Mouse (Mus musculus): ENCODE measurements at regions not wholly inside any gene's neighbourhood (a gene's known extent, or its start where the extent isn't known, plus 50 kb on each side); places are given as distances from the start of the nearest gene placed in this dataset.

GRCm38 (mm10) chrX:146231866-146232590 lies 727.0 kb upstream of the Amot start:
- Histone ChIP-seq H3K9me3 (ENCODE audit: control insufficient read depth, low read length) (no peaks in the 10 kb centered on the region), H3K4me3 (ENCODE audit: insufficient read depth in 1 of 2, low read depth in 2 of 2, low read length in 2 of 2) (no peak overlapping the region), H3K27me3 (ENCODE audit: control insufficient read depth, insufficient read depth, low read length) (no peaks in the 10 kb centered on the region), H3K27ac (no peak overlapping the region; the same call in 1 of the 2 replicates), H3K4me1 (replicated peaks; ENCODE audit: control insufficient read depth in 2 of 2, insufficient read depth in 2 of 2, low read length in 1 of 2) (peaks cover 0 to 3% of the 10 kb centered on the region in 2 experiments; a peak in 1 of 4 replicates), H3K36me3 (replicated peaks; ENCODE audit: control insufficient read depth, insufficient read depth, low read depth) (no peaks in the 10 kb centered on the region), H3K4me2 (ENCODE audit: low read depth) (no peak overlapping the region), H3K9ac (replicated peaks) (no peak overlapping the region)
- TF ChIP-seq EP300 (IDR thresholded peaks at IDR 0.05; ENCODE audit: low read depth) (peak; percentile 86), CTCF (IDR thresholded peaks at IDR 0.05; ENCODE audit: low read depth) (no peak)
- ATAC-seq (ENCODE audit: insufficient read depth) (peak; percentile 98), DNase-seq (ENCODE audit: low read depth in 3 of 3, low spot score in 3 of 3) (peak; percentile 22 to 40 (median 27))

- ATAC-seq (ENCODE audit: insufficient read depth), result peak; percentile 18; the same call in 1 of the 2 replicates
- TF ChIP-seq CTCF (IDR thresholded peaks at IDR 0.05; ENCODE audit: low read depth) (no peak), EP300 (IDR thresholded peaks at IDR 0.05; ENCODE audit: low read depth) (no peak)
- H3K27ac ChIP-seq, result no peak overlapping the region
Observed at GRCm38 (mm10) chrX:146232795-146233194, 727.8 kb upstream of the Amot start.

GRCm38 (mm10) chrX:146255755-146256154 lies 706.6 kb upstream of the Htr2c start:
- no peak overlapping the region for H3K4me2 ChIP-seq (ENCODE audit: low read depth)
- H3K4me3 ChIP-seq (ENCODE audit: insufficient read depth in 1 of 2, low read depth in 2 of 2, low read length in 2 of 2), result no peak overlapping the region
- H3K4me1 ChIP-seq (replicated peaks; ENCODE audit: control insufficient read depth in 2 of 2, insufficient read depth in 2 of 2, low read length in 1 of 2), result no peaks in the 10 kb centered on the region
- TF ChIP-seq CTCF (IDR thresholded peaks at IDR 0.05; ENCODE audit: low read depth) (no peak), EP300 (IDR thresholded peaks at IDR 0.05; ENCODE audit: low read depth) (no peak)
- ATAC-seq (ENCODE audit: insufficient read depth) (no peak), DNase-seq (ENCODE audit: low read depth in 3 of 3, low spot score in 3 of 3) (no peak)
- H3K9me3 ChIP-seq (ENCODE audit: control insufficient read depth, low read length), result no peaks in the 10 kb centered on the region
- H3K27ac ChIP-seq, result no peak overlapping the region
- WGBS (ENCODE audit: insufficient replicate concordance), result 52% methylated on average over 2 of the region's 2 CpGs
- no peak overlapping the region for H3K9ac ChIP-seq (replicated peaks)
- no peaks in the 10 kb centered on the region for H3K27me3 ChIP-seq (ENCODE audit: control insufficient read depth, insufficient read depth, low read length)
- H3K36me3 ChIP-seq (replicated peaks; ENCODE audit: control insufficient read depth, insufficient read depth, low read depth), result no peaks in the 10 kb centered on the region

More at GRCm38 (mm10) chrX:146232795-146233194, 727.8 kb upstream of the Amot start:
- Histone ChIP-seq H3K36me3 (replicated peaks; ENCODE audit: control insufficient read depth, insufficient read depth, low read depth) (no peaks in the 10 kb centered on the region), H3K4me3 (ENCODE audit: insufficient read depth in 1 of 2, low read depth in 2 of 2, low read length in 2 of 2) (no peak overlapping the region), H3K9ac (replicated peaks) (no peak overlapping the region), H3K4me1 (replicated peaks; ENCODE audit: control insufficient read depth in 2 of 2, insufficient read depth in 2 of 2, low read length in 1 of 2) (peaks cover 0 to 3% of the 10 kb centered on the region in 2 experiments; a peak in 1 of 4 replicates), H3K27me3 (ENCODE audit: control insufficient read depth, insufficient read depth, low read length) (no peaks in the 10 kb centered on the region), H3K4me2 (ENCODE audit: low read depth) (no peak overlapping the region), H3K9me3 (ENCODE audit: control insufficient read depth, low read length) (no peaks in the 10 kb centered on the region)
- WGBS (ENCODE audit: insufficient replicate concordance), result 23% methylated on average over 2 of the region's 2 CpGs
- no peak for DNase-seq (ENCODE audit: low read depth in 3 of 3, low spot score in 3 of 3)

Data from liver, embryonic 14.5 days (tissue).